Mouse (Mus musculus) right cerebral cortex, postnatal 14 days (tissue): ENCODE results near the gene Ssr2.
A peak's percentile ranks its signal among the peaks of the same experiment; 100 is the strongest.

Source experiments
- DNase-seq: peaks from one replicate; pipeline ENCODE4 v3.0.0; 2022

The Ssr2 gene

GRCm38 (mm10) chr3:88542486-88542885 lies 33.2 kb upstream of the Ssr2 start:
- DNase-seq: no peak

DNA sequence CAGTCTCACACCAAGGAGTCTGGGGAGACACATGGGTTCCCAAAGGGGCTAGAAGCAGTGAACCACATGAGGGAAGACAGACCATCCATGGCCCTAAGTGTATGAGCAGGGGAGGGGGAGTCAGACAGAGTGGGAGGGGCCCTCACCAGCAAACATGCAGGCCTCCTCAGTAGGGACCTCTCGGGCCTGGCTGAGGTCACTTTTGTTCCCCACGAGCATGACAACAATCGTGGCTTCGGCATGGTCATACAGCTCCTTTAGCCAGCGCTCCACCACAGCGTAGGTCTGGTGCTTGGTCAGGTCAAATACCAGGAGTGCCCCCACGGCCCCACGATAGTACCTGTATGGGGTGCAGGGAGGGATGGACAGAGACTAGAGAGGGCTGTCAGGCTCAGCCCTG lies 32.5 kb upstream of the Ssr2 start:
- DNase-seq: no peak

DNA sequence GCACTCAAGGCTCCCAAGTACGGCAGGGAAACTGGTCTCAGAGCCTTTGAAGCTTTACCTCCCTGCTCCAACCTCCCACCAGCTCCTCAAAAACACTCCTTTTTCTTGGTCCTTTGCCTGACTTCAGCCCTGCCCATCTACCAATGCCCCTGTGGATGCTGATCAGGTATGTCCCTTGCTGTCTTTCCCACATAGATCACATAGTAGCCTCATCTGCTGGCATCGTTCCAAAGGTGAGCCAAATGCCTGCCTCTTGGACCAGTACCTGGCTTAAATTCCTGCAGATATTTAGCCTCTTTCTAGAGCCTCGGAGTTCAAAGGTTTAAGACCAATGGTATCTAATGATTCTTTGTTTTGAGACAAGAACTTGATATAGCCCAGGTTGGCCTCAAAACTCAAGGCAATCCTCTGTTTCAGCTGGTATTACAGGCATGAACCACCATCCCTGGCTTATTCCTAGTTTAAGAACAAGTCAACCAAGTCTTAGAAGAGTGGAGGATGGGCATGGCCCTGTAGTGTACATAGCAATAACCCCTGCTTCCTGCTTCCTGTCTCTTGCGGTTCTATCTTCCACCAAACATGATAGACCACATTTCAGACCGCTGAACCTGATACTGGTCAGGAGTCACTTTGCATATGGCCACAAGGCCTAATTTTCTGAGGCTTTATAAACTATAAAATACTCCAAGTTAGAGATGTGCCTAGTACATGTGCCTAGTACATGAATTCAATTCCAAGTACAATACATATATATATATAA lies 31.8 kb upstream of the Ssr2 start:
- DNase-seq: no peak

GRCm38 (mm10) chr3:88544514-88544913 lies 31.2 kb upstream of the Ssr2 start:
- DNase-seq: no peak

DNA sequence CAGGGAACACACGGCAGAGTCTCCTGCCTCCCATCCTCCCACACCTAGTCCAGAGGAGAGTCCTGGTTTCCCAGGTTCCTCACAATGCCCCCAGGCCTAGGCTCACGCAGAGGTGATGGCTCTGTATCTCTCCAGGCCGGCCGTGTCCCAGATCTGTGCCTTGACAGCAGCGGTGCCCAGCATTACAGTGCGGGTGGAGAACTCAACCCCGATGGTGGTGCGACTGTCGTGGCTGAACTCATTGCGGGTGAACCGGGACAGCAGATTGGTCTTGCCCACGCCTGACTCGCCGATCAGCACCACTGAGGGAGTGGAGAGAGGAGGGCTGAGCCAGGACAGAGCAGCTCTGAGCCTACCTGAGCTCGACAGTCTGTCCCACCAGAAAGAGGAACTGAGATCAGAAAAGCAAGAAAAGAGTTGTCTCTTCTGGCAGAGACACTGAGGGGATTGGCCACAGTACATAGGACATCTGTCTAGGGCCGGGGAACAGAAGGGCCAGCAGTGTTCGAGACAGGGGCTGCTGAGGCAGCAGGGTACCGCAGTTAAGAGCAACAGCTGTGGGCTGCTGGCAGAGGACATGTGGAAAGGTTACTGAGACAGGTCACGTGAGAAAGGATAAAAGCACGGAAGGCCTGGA lies 30.6 kb upstream of the Ssr2 start:
- DNase-seq: no peak

DNA sequence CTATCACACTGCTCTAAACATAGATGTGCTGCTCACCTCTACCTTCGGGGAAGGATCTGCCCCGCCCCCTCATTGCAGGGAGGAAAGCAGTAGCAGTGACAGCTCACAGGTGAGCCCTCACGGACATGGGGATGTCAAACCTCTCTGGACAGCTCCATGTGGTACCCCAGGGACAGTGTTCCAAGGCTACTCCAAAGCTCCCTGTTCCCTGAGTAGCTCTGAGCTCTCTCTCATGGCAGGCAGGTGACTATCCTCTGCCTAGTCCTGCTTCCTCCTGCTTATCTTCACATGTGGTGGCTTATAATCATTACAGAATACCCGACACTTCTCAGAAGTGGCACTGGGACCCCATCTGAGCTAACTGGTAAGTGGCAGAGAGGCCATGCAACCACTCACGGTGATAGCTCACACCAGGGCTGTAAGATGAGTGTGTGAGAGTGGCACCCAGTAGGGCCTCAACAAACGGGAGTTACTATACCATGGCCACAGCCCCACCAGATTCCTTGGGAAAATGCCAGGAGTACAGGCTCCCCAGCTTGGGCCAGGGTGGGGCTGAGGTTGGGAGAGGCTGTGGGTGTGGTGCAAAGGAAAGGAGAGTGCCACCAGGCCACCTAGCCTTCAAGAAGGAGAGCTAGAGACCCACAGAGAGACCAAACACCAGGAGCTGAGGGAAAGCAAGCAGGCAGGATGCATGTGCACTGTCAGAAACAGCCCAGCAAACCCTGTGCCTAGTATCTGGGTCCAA lies 28.8 kb upstream of the Ssr2 start:
- DNase-seq: no peak

DNA sequence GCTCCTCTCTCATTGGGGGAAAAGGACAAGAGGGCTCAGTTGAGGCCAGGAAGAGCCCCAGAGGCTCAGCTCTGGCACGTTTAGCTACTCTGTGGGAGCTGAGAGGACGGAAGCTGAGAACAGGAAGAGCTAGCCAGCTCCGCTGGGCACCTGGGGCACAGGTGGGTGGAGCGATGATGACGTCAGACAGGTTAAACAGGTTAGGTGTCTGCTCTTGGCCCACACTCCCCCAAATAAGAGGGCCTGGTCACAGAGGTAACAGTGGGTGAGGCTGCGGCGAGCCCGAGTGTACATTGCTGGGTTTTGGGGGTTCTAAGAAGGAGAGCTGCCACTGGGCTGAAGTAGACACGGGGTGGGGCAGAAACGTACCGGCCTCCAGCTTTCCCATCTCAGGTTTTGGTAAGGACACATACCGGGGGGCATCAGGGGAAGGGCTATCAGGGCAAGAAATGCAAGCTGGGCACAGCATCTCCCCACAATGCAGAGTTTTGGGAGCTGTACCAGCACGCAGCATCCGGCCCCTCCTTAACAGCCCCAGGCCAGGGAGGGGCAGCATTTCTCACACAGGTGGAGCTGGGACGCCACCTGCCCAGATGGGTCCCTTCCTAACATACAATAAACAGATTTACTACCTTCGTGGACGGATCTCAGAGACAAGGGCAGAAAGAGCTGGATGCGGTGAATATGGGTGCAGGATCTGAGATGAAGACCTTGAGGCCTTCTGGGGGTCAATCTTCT lies 27.3 kb upstream of the Ssr2 start, which contains the start of gene Rab25:
Gene Rab25 (minus strand): TSS at position 121 of the 738 bp plus-strand sequence.
- no peak for DNase-seq

GRCm38 (mm10) chr3:88551586-88551985 lies 24.1 kb upstream of the Ssr2 start:
- no peak for DNase-seq

DNA sequence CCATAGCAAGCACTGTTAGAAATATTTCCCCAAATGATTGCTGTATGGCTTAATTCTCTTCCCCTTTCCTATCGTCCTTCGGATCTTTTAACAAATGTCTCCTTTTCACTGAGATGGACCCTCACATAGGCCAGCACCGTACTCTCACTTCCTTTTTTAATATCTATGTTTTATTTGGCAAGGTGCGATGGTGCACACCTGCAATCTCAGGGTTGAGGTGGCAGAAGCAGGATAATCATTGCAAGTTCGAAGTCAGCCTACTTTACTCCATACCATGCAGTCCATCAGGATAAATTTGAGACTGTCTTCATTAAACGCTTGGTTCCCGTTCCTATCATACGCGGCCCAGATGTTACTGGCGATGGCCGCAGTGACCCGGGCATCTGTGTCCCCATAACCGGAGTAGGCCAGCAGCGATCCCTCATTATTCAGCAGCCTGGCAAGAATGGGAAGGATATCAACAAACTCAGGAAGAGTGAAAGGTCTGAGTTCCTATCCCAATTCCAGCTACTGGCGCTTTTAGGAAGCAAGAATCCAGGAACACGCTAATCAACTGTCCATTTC lies 23.5 kb upstream of the Ssr2 start:
- no peak for DNase-seq

DNA sequence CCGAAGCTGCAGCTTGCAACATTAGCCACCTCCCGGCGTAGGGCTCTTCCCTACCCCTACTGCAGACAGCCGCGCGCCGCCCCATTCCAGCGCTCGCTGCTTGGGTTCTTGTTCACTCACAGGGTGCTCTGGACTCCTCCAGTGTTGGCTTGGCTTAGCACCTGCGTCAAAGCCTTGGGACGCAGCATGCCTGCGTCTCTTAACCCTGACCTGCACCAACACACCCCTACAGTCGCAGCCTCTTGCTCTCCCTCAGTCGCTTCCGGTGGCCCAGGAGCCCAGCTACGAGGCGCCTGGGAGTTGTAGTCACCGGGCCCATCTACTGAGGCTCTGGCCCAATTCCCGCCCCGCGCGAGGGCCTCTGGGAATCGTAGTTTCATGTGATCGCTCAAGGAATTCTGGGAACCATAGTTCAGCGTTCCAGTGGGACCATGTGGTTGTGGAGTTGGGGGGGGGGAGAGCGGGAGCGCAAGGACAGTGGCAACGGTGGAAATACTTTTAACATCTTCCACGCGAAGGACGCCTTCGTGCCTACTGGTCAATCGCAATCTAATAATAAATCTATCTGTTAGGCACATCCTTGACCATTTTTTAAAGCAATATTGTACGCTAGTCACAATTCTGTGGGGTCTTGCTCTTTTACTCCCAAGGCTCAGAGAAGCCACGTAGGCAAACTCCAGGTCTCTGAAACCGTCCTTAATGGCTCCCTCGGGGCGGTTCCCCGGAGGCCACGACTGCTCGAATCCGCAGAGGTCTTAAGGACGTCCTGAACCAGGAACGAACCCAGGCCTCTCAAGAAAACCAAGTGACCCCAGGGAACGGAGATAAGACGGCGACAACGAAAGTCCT lies 22.8 kb upstream of the Ssr2 start, which contains the start of gene Lamtor2:
Gene Lamtor2 (minus strand): TSS at position 399 of the 849 bp plus-strand sequence.
- DNase-seq: peak; percentile 98

- peak; percentile 85 for DNase-seq
These were observed 22.2 kb upstream of the Ssr2 start, which contains the start of gene Ubqln4 for GRCm38 (mm10) chr3:88553525-88553879. Gene Ubqln4 (plus strand): TSS chr3:88553758.

DNA sequence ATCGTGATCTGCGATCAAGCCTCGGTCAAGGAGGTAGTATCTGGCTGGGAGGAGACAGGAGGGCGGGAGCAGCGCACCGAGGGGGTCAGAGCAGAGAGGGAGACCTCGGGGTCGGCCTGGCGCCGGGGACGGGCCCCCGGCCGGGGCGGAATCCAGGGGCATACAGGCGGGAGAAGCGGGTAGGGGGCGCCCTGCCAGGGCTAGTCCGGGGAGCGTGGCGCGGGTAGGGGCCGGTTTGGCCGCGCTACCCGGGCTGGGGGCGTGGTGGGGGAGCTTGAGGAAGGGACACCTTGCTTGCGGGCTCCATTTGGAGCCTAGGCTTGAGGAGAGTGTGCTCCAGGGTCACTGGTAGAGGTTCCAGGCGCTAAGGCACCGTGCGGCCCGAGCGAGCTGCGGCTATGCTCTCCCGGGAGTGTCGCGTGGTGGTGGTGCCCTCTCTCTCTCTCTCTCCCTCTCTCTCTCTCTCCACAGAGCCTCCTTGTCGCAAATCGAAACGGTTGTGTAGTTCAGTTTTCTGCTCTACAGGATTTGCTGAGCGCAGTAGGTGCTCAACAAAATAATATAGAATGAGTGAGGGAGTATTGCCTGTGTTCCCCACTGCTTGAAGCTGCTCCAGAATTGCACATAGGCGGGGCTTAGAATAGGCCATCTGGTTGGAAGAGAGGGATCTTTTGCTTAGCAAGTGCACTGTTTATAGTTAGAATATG lies 21.6 kb upstream of the Ssr2 start:
- peak; percentile 63 for DNase-seq

DNA sequence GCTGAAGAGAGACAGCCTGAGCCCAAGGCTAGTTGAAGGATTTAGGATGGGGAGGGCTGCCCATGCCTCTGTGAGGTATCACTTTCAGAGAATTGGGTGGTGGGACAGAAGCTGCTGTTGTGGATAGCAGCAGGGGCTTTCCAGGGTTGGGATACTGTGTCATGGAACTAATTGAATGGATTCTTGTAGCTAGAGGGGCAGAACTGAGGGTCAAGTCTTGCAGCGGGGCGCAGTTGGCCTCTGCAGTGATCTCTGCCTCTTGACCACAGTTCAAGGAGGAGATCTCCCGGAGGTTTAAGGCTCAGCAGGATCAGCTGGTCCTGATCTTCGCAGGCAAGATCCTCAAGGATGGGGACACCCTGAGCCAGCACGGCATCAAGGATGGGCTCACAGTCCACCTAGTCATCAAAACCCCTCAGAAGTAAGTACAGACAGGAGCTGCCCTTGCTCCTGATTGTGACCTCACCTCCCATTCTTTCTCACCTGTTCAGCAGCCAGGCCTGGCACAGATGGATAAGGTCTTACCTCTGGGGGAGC lies 20.5 kb upstream of the Ssr2 start:
- DNase-seq: no peak

DNA sequence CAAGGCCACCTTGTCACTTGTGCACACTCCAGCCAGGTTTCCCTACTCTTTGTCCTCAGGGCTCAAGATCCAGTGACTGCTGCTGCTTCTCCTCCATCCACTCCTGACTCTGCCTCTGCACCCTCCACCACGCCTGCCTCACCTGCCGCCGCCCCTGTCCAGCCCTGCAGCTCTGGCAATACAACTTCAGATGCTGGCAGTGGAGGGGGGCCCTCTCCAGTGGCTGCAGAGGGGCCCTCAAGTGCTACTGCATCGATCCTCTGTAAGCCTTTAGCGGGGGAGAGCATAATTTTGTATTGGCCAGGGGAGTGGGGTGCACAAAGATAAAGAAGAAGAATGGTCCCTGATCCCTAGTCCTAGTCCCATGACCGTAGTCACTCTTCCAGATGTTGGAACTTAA lies 19.9 kb upstream of the Ssr2 start:
- no peak for DNase-seq

GRCm38 (mm10) chr3:88556616-88557015 lies 19.1 kb upstream of the Ssr2 start:
- DNase-seq: no peak

DNA sequence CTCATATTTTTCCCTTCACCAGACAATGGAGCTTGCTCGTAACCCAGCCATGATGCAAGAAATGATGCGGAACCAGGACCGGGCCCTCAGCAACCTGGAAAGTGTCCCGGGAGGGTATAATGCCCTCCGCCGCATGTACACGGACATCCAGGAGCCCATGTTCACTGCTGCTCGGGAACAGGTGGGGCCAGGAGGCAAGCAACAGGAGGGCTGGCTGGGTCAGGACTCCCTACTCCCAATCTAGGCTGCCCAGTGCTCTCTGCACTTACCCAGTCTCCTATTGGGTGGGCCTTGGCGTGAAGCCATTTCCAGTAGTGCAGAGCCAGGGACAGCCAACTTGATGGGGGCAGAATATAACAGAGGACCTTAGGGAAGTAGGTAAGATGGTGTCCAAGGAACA lies 16.1 kb upstream of the Ssr2 start:
- no peak for DNase-seq

DNA sequence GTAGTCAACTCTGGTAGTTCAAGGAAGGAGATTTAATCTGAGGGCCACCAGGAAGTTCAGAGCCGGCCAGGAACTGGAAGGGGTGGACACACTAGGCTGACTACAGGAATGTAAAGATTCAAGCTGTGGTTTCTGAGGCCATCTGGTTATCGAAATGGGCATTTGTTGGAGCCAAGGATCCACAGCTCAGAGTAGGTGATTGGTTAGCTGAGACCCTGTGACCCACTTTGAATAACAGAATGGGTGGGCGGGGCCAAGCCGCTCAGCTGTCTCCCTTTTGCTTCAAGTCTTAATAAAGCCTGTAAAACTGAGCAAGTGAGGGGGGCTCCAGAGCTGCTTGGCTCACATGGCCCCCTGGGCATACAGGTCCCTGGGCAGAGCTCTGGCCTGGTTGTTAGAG lies 13.7 kb upstream of the Ssr2 start:
- no peak for DNase-seq

DNA sequence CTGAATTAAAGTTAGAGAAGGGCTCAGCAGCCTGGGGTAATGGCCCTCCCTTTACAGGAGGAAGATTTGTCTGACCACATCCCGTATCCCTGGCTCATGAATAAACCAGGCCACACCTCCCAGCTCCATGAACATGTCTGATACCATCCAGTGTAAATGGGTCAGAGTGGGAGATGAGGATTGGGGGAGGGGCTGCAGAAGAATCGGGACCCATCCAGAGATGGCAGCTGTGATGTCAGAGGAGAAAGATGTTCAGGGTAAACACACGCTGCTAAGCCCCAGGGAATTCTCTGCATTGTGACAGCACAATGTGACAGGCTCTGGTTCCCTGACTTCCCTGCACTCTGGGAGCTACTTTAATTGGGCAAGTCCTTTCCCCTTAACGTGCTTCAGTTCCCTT lies 12.2 kb upstream of the Ssr2 start:
- no peak for DNase-seq

GRCm38 (mm10) chr3:88563966-88564365 lies 11.7 kb upstream of the Ssr2 start:
- no peak for DNase-seq

DNA sequence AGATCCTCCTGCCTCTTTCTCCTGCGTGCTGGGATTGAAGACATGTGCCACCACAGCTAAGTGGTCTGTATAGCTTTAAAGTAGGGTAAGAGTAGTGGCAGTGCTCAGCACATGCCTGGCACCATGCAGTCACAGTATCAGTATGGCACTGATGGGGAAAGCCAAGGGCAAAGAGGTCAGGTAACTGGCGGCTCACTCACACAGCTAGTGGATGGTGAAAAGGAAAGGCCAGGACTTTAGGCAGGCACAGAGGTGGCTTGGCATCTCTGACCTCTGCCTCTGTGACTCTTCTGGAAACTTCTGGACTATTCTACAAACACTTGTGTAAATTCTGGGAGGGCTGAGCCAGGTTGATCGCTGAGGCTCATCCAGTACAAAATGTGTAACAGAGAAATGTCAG lies 9.6 kb upstream of the Ssr2 start:
- DNase-seq: no peak

- DNase-seq: no peak
These were observed 9.1 kb upstream of the Ssr2 start for GRCm38 (mm10) chr3:88566536-88567061.
